Mouse (Mus musculus) kidney, embryonic 16.5 days (tissue): ENCODE data around the gene Gyg. TPM values are rescaled to one million over a fixed set of nuclear protein-coding genes. Genes with fewer than 3 reads are reported as not detected.

Experiments used
- ATAC-seq: fragments of 200-750 bp; cut with Nextera tagmentation; 2 replicates; pipeline ENCODE4 v1.8.0; 2017; ENCODE audit warnings: moderate TSS enrichment; ENCODE audit not compliant: low FRiP score, low TSS enrichment
- H3K27ac ChIP-seq: fragments of 300-500 bp; sonication (generic); 2 replicates; pipeline ENCODE4 v1.5.1; 2014; ENCODE audit warnings: low read length
- H3K27me3 ChIP-seq: fragments of 300-500 bp; sonication (generic); 2 replicates; pipeline ENCODE4 v1.6.1; 2014; ENCODE audit warnings: low read length, control low read depth, mixed read lengths; ENCODE audit not compliant: insufficient read depth
- H3K36me3 ChIP-seq: fragments of 300-500 bp; sonication (generic); 2 replicates; pipeline ENCODE4 v1.6.1; 2014; ENCODE audit warnings: low read length, control low read depth, mixed read lengths; ENCODE audit not compliant: insufficient read depth
- H3K4me1 ChIP-seq: fragments of 300-500 bp; sonication (generic); 2 replicates; pipeline ENCODE4 v1.6.1; 2014; ENCODE audit warnings: low read length, control low read depth, mixed read lengths; ENCODE audit not compliant: insufficient read depth
- H3K4me2 ChIP-seq: fragments of 300-500 bp; sonication (generic); replicated peaks from 2 replicates; pipeline ENCODE4 v1.6.1; 2014; ENCODE audit warnings: low read depth, low read length
- H3K4me3 ChIP-seq: fragments of 300-500 bp; sonication (generic); 2 replicates; pipeline ENCODE4 v1.5.1; 2014; ENCODE audit warnings: mild to moderate bottlenecking, low read length
- H3K9ac ChIP-seq: fragments of 300-500 bp; sonication (generic); replicated peaks from 2 replicates; pipeline ENCODE4 v1.6.1; 2014; ENCODE audit warnings: low read length
- H3K9me3 ChIP-seq: fragments of 300-500 bp; sonication (generic); 2 replicates; pipeline ENCODE4 v1.6.1; 2016; ENCODE audit warnings: low read length, control low read depth
- WGBS: fragments of 180-500 bp; shearing (Covaris S2); extraction: QIAGEN DNeasy Blood & Tissue Kit; methylation state at CpG from one replicate; pipeline ENCODE4 v1.1.7; 2014; 5-methylcytosine and 5-hydroxymethylcytosine counted together
- polyA plus RNA-seq: library from polyadenylated mRNA; unstranded; fragments of >200 nt; fragmentation: Nextera tagmentation; extraction: Ambion mirVana; gene quantifications from 2 replicates; pipeline ENCODE4 v1.2.1, GENCODE M21; 2015

Gyg gene
- polyA plus RNA-seq, 1 experiment from 2014 or later, result 48.0 TPM

DNA sequence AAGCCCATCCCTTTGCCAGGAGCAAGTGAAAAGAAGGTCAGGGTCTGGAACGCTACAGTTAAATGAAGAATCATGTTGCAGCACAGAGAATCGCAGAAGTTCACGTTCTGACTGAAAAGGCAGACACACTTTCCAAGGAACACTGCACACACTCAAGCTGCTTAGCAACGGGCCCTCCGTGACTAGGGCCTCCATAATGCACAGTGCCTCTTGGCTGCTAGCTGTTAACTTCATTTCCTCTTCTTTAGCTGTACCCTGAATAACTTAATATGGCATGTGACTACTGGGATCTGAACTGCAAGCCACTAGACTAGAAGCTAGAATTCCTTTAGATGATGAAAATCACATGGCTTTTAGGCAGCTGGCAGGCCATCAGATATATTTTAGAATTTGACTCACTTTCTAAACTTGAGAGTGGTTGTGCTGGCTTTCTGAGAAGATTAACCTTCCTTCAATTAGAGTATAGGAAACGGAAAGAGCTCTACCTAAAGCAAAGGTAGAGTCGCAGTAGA is 8.2 kb downstream of the Gyg start:
- H3K4me2 ChIP-seq, result no peak overlapping the region
- WGBS, result 70% methylated on average over 7 of the region's 7 CpGs
- H3K27me3 ChIP-seq, result no peaks in the 10 kb centered on the region
- H3K27ac ChIP-seq, result no peak overlapping the region
- H3K9me3 ChIP-seq, result no peaks in the 10 kb centered on the region
- no peaks in the 10 kb centered on the region for H3K4me1 ChIP-seq
- H3K4me3 ChIP-seq, result no peak overlapping the region
- H3K36me3 ChIP-seq, result peaks cover 8% of the 10 kb centered on the region; the same call in 1 of the 2 replicates
- no peak overlapping the region for H3K9ac ChIP-seq
- ATAC-seq, result no peak

DNA sequence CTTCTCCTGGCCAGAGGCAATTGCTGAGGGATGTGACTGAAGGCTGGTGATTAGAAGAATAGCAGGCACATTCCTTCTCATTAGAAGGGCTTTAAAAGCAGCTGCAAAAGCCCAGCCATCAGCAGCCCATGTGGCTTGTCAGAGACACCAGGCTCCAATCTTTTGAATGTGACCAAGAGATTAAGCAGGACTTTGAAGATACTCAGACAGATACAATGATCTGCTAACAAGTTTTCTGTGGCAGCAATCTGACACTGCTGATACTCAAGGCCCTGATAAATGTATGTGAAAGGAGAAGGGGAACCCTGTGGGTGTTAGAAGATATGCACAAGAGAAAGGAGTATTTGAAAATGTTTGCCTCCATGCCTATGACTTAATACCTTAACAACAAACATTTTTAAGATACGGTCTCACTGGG is 9.4 kb downstream of the Gyg start:
- Histone ChIP-seq H3K4me3 (no peak overlapping the region), H3K27ac (no peak overlapping the region), H3K27me3 (no peaks in the 10 kb centered on the region), H3K9me3 (no peaks in the 10 kb centered on the region), H3K36me3 (peaks cover 8% of the 10 kb centered on the region; the same call in 1 of the 2 replicates), H3K4me1 (0 out of 2 replicates have a peak, but pooled peaks cover 4% of the 10 kb centered on the region), H3K4me2 (no peak overlapping the region), H3K9ac (no peak overlapping the region)
- 88% methylated on average over 1 of the region's 1 CpGs for WGBS
- ATAC-seq, result no peak

DNA sequence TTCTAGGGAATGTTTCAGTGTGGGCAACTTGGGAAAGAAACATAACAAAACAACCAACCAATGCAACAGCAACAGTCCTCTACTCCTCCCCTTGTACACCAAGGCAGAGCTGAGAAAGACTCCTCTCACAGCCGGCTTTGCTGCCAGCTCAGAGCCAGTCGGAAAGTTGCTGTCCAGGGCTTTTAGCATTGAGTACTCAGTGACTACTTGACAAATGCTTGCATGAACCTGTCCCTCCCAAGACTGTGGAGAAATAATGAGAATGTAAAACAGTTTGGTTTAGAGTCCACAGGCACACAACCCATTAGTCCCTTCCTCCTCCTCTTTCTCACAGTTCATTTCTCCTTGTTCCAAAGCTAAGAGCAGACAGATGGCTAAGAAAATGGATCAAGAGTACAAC is 10.7 kb downstream of the Gyg start:
- no peak overlapping the region for H3K27ac ChIP-seq
- H3K9me3 ChIP-seq, result no peaks in the 10 kb centered on the region
- WGBS, result 40% methylated on average over 2 of the region's 2 CpGs
- H3K9ac ChIP-seq, result no peak overlapping the region
- no peak overlapping the region for H3K4me2 ChIP-seq
- ATAC-seq, result no peak
- H3K4me3 ChIP-seq, result no peak overlapping the region
- peaks cover 8% of the 10 kb centered on the region; the same call in 1 of the 2 replicates for H3K36me3 ChIP-seq
- H3K27me3 ChIP-seq, result no peaks in the 10 kb centered on the region
- 0 out of 2 replicates have a peak, but pooled peaks cover 4% of the 10 kb centered on the region for H3K4me1 ChIP-seq

DNA sequence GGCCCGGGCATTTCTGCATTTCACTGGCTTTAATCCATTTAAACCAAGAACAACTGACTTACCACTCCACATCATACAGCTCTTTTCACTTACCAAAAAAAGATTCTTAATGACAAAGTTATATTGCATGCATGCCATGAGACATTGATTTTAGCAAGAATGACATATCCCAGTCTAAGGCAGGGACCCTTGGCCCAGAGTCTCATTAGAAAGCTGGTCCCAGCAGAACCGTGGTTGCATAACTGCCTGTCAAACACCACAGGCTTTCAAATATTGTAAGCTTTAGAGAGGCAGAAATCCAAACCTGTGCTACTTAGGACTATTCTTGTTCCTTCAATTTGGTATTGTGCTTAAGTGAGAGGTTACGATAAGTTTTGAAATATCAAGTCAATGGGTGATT is 11.4 kb downstream of the Gyg start:
- no peak overlapping the region for H3K27ac ChIP-seq
- no peak overlapping the region for H3K4me2 ChIP-seq
- 83% methylated on average over 3 of the region's 3 CpGs for WGBS
- ATAC-seq, result no peak
- H3K4me3 ChIP-seq, result no peak overlapping the region
- no peaks in the 10 kb centered on the region for H3K27me3 ChIP-seq
- no peak overlapping the region for H3K9ac ChIP-seq
- H3K36me3 ChIP-seq, result peaks cover 4% of the 10 kb centered on the region; the same call in 1 of the 2 replicates
- no peaks in the 10 kb centered on the region for H3K9me3 ChIP-seq
- 0 out of 2 replicates have a peak, but pooled peaks cover 4% of the 10 kb centered on the region for H3K4me1 ChIP-seq

DNA sequence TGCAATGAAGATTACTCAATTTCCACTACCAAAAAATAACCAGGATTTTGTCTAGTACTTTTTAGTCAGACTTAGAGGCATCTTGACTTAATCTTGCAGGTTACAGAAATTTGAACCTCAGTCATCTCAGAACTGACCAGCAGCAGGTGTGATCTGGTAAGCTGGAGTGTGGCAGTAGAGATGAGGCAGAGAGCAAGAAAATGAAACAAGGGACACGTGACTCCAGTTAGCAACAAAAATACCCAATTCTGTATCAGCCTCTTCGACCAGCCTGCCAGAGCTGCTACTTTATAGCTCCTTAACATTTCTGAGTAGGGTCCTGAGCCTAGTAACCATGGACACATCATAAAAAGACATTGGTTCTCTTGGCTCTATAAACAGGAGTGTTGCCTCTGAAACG is 12.5 kb downstream of the Gyg start:
- Histone ChIP-seq H3K4me2 (no peak overlapping the region), H3K4me1 (0 out of 2 replicates have a peak, but pooled peaks cover 4% of the 10 kb centered on the region), H3K27me3 (no peaks in the 10 kb centered on the region), H3K9ac (no peak overlapping the region), H3K27ac (no peak overlapping the region), H3K36me3 (no peaks in the 10 kb centered on the region), H3K4me3 (no peak overlapping the region), H3K9me3 (no peaks in the 10 kb centered on the region)
- WGBS, result 64% methylated on average over 3 of the region's 3 CpGs
- ATAC-seq, result no peak

DNA sequence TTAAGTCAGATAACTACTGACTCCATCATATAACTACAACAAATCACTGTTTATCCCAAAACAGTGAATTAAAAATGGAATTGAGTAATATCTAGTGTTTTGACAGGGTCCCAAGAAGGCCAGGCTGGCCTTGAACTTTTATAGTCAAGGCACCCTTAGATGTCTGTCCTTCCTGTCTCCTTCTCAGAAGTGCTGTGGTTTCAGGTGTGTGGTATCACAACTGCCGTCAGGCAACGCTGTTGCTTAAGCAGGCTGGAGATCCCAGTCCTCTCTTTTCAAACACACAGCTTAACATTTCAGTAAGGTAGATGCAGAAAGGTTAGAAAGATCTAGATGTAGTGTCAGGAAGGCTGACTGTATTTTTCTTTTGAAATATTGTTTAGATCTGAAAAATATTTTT is 13.0 kb downstream of the Gyg start:
- Histone ChIP-seq H3K9ac (no peak overlapping the region), H3K27ac (no peak overlapping the region), H3K27me3 (no peaks in the 10 kb centered on the region), H3K4me1 (0 out of 2 replicates have a peak, but pooled peaks cover 4% of the 10 kb centered on the region), H3K9me3 (no peaks in the 10 kb centered on the region), H3K4me3 (no peak overlapping the region), H3K36me3 (no peaks in the 10 kb centered on the region), H3K4me2 (no peak overlapping the region)
- 90% methylated on average over 2 of the region's 2 CpGs for WGBS
- no peak for ATAC-seq

DNA sequence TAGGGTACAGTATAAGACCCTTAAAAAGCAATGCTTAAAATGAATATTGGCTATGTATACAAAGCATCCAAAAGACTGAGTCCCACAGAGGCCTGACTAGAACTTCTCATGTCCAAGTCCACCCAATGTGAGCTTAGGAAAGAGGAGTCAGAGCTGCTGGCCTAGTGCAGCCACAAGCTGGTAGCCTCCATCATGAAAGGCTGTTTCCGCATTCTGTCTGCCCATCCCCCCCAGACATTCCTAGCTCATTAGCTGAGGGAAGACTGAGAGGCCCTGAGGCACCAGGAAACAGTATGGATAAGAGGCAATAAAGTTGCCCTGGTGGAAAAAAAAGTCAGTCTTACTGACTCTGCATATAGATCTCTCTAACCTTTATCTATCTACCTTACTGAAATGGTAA is 13.4 kb downstream of the Gyg start:
- ATAC-seq, result 0 out of 2 replicates have a peak, but pooled peaks have one; percentile 15
- 37% methylated on average over 1 of the region's 1 CpGs for WGBS
- H3K36me3 ChIP-seq, result no peaks in the 10 kb centered on the region

DNA sequence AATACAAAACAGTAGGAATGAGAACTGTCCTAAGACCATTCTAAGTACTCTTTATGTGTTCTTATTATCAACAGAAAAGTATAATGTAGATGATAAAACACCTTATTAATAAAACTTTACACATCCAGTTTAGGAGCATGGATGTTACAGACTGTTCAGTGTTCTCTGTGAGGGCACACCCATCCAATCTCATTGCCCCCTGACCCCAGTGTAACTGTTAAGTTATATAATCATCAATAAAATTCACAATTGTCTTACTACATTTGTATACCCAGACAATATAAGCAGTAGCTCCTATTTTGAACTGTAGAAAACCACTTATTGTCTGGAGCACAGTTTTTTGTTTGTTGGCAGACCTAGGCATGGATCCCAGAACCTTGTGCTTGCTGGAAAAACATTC is 13.9 kb downstream of the Gyg start:
- no peak overlapping the region for H3K9ac ChIP-seq
- no peaks in the 10 kb centered on the region for H3K9me3 ChIP-seq
- no peaks in the 10 kb centered on the region for H3K36me3 ChIP-seq
- no peak for ATAC-seq
- no peaks in the 10 kb centered on the region for H3K27me3 ChIP-seq
- no peak overlapping the region for H3K4me2 ChIP-seq
- H3K4me1 ChIP-seq, result 0 out of 2 replicates have a peak, but pooled peaks cover 4% of the 10 kb centered on the region
- H3K4me3 ChIP-seq, result no peak overlapping the region
- H3K27ac ChIP-seq, result no peak overlapping the region

More for the DNA sequence above, 13.4 kb downstream of the Gyg start:
- H3K27me3 ChIP-seq, result no peaks in the 10 kb centered on the region
- H3K9me3 ChIP-seq, result no peaks in the 10 kb centered on the region
- 0 out of 2 replicates have a peak, but pooled peaks cover 4% of the 10 kb centered on the region for H3K4me1 ChIP-seq
- H3K27ac ChIP-seq, result no peak overlapping the region
- H3K9ac ChIP-seq, result no peak overlapping the region
- H3K4me2 ChIP-seq, result no peak overlapping the region
- H3K4me3 ChIP-seq, result no peak overlapping the region

DNA sequence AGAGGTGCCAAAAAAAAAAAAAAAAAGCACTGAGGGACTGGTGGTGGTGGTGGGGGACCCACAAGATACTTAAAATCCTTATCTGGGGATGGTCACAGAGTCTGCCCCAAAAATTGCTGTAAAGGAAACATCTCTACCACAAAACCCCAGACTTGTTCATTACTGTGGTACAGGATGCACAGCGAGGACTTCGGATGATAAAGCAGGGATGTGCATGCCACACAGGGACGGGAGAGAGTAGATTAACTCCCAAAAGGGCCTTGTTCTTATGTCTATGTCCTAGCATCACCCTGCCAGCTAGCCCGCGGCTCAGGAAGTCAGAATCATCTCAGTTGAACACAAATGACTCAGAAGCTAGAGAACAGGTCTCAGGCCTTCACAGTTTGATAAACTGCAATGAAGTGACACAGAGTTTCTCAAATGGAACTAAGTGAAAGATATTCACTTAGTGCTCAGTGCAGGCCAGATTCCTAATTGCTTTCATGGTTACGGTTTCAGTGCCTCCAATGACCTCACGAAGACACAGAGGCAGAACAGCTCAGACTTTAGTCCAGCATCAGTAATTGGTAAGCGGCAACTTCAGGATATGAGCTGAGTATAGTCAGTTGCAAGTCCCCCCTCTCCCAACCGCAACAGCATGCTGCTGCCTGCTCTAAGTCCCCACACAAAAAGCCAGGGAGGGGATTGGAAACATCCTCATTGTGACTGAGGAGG is 18.1 kb downstream of the Gyg start:
- no peak for ATAC-seq
- H3K36me3 ChIP-seq, result no peaks in the 10 kb centered on the region
- H3K4me3 ChIP-seq, result no peak overlapping the region
- H3K27ac ChIP-seq, result no peak overlapping the region
- 80% methylated on average over 9 of the region's 9 CpGs for WGBS
- H3K9ac ChIP-seq, result no peak overlapping the region
- H3K4me1 ChIP-seq, result 0 out of 2 replicates have a peak, but pooled peaks cover 4% of the 10 kb centered on the region
- no peak overlapping the region for H3K4me2 ChIP-seq
- H3K27me3 ChIP-seq, result no peaks in the 10 kb centered on the region
- H3K9me3 ChIP-seq, result no peaks in the 10 kb centered on the region

DNA sequence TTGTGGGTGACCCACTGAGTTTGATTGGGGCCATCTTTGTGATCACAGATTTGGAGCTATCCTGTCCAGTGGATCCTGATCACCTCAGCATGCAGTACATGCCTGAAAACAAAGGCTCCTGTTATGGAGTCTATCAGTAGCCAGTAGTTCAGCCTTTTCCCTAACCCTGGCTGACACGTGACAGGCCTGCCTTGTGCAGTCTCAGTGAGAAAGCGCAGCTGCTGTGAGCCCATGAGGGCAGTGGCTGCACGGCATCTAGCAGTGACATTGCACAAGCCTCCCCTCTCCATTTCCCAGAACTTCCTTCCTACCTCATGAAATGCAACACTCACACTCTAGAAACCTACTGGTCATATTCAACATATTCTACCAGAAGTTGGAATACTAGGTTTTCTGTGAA is 20.6 kb downstream of the Gyg start:
- Histone ChIP-seq H3K36me3 (no peaks in the 10 kb centered on the region), H3K4me3 (no peak overlapping the region)

More for the DNA sequence above, 20.6 kb downstream of the Gyg start:
- peak; percentile 68 for ATAC-seq
- 45% methylated on average over 3 of the region's 3 CpGs for WGBS
- H3K9ac ChIP-seq, result no peak overlapping the region
- no peaks in the 10 kb centered on the region for H3K4me1 ChIP-seq
- H3K27me3 ChIP-seq, result no peaks in the 10 kb centered on the region
- no peak overlapping the region for H3K4me2 ChIP-seq
- H3K9me3 ChIP-seq, result no peaks in the 10 kb centered on the region
- no peak overlapping the region for H3K27ac ChIP-seq
